Mouse (Mus musculus): ENCODE measurements around the gene Rapgef2. TPM values are rescaled to one million over a fixed set of nuclear protein-coding genes. Genes with fewer than 3 reads are reported as not detected.

Rapgef2 gene
- polyA plus RNA-seq (2015; fragmentation: Nextera tagmentation; extraction: Ambion mirVana) = 4.3 and 5.7 TPM in 2 replicates

- DNase-seq (ENCODE audit: low spot score) = peak; percentile 55
Measured at GRCm38 (mm10) chr3:79286376-79287107, at the start of gene Rapgef2. Gene Rapgef2, minus strand, starts transcription at chr3:79286517.

GRCm38 (mm10) chr3:79333643-79334200 lies 47.4 kb upstream of the Rapgef2 start:
- no peak for DNase-seq (ENCODE audit: low spot score)

- DNase-seq (ENCODE audit: low spot score) = no peak
Measured at GRCm38 (mm10) chr3:79333051-79333450, 46.7 kb upstream of the Rapgef2 start.

- no peak for DNase-seq (ENCODE audit: low spot score)
Measured at GRCm38 (mm10) chr3:79329691-79330315, 43.5 kb upstream of the Rapgef2 start.

GRCm38 (mm10) chr3:79324697-79325526 lies 38.6 kb upstream of the Rapgef2 start:
- DNase-seq (ENCODE audit: low spot score) = no peak

GRCm38 (mm10) chr3:79314006-79314698 lies 27.8 kb upstream of the Rapgef2 start:
- DNase-seq (ENCODE audit: low spot score) = no peak

- DNase-seq (ENCODE audit: low spot score) = no peak
Measured at GRCm38 (mm10) chr3:79311895-79312294, 25.6 kb upstream of the Rapgef2 start.

- DNase-seq (ENCODE audit: low spot score) = no peak
Measured at GRCm38 (mm10) chr3:79310184-79310583, 23.9 kb upstream of the Rapgef2 start.

GRCm38 (mm10) chr3:79308605-79309004 lies 22.3 kb upstream of the Rapgef2 start:
- no peak for DNase-seq (ENCODE audit: low spot score)

- DNase-seq (ENCODE audit: low spot score) = no peak
Measured at GRCm38 (mm10) chr3:79299401-79299800, 13.1 kb upstream of the Rapgef2 start.

- no peak for DNase-seq (ENCODE audit: low spot score)
Measured at GRCm38 (mm10) chr3:79297281-79297680, 11.0 kb upstream of the Rapgef2 start.

GRCm38 (mm10) chr3:79296586-79296985 lies 10.3 kb upstream of the Rapgef2 start:
- DNase-seq (ENCODE audit: low spot score) = no peak

GRCm38 (mm10) chr3:79296049-79296448 lies 9.7 kb upstream of the Rapgef2 start:
- DNase-seq (ENCODE audit: low spot score) = peak; percentile 10

GRCm38 (mm10) chr3:79294701-79295100 lies 8.4 kb upstream of the Rapgef2 start:
- DNase-seq (ENCODE audit: low spot score) = no peak

GRCm38 (mm10) chr3:79293023-79293422 lies 6.7 kb upstream of the Rapgef2 start:
- no peak for DNase-seq (ENCODE audit: low spot score)

GRCm38 (mm10) chr3:79289050-79289449 lies 2.7 kb upstream of the Rapgef2 start:
- no peak for DNase-seq (ENCODE audit: low spot score)

GRCm38 (mm10) chr3:79287699-79288458 lies 1.6 kb upstream of the Rapgef2 start:
- no peak for DNase-seq (ENCODE audit: low spot score)

GRCm38 (mm10) chr3:79287108-79287576 lies 825 bp upstream of the Rapgef2 start:
- peak; percentile 93 for DNase-seq (ENCODE audit: low spot score)

- peak; percentile 36 for DNase-seq (ENCODE audit: low spot score)
Measured at GRCm38 (mm10) chr3:79286031-79286375, 314 bp downstream of the Rapgef2 start.

GRCm38 (mm10) chr3:79285097-79285675 lies 1.1 kb downstream of the Rapgef2 start:
- DNase-seq (ENCODE audit: low spot score) = no peak

All from thymus, postnatal 0 days (tissue).